Mouse (Mus musculus): ENCODE results near the gene Thbs2. TPM values are rescaled to one million over a fixed set of nuclear protein-coding genes. Genes with fewer than 3 reads are reported as not detected.

Gene Thbs2
- polyA plus RNA-seq, 1 experiment from 2014 or later = 54.1 TPM

GRCm38 (mm10) chr17:14693048-14693993 lies 714 bp downstream of the Thbs2 start:
- Histone ChIP-seq H3K4me1 (replicated peaks) (peaks cover 9% of the 10 kb centered on the region; the same call in 1 of the 2 replicates), H3K4me2 (replicated peaks) (peak overlapping the region; percentile 58), H3K4me3 (replicated peaks) (peak overlapping the region; percentile 40), H3K9me3 (no peaks in the 10 kb centered on the region), H3K36me3 (no peaks in the 10 kb centered on the region), H3K27ac (peak overlapping the region; percentile 77), H3K27me3 (replicated peaks) (no peaks in the 10 kb centered on the region), H3K9ac (peak overlapping the region; percentile 48)
- ATAC-seq = peak; percentile 20; the same call in 1 of the 2 replicates
- 16% methylated on average over 9 of the region's 9 CpGs for WGBS

GRCm38 (mm10) chr17:14691901-14692300 lies 2.1 kb downstream of the Thbs2 start:
- 39% methylated on average over 6 of the region's 6 CpGs for WGBS
- H3K4me3 ChIP-seq (replicated peaks) = peak overlapping the region; percentile 40
- H3K4me2 ChIP-seq (replicated peaks) = peak overlapping the region; percentile 58
- 0 out of 2 replicates have a peak overlapping the region, but pooled peaks have one; percentile 17 for H3K9ac ChIP-seq
- peaks cover 9% of the 10 kb centered on the region; the same call in 1 of the 2 replicates for H3K4me1 ChIP-seq (replicated peaks)
- no peaks in the 10 kb centered on the region for H3K9me3 ChIP-seq
- H3K36me3 ChIP-seq = no peaks in the 10 kb centered on the region
- peak overlapping the region; percentile 34 for H3K27ac ChIP-seq
- ATAC-seq = no peak
- no peaks in the 10 kb centered on the region for H3K27me3 ChIP-seq (replicated peaks)

GRCm38 (mm10) chr17:14691197-14691596 lies 2.8 kb downstream of the Thbs2 start:
- H3K9ac ChIP-seq = 0 out of 2 replicates have a peak overlapping the region, but pooled peaks have one; percentile 17
- 46% methylated on average over 4 of the region's 4 CpGs for WGBS
- peaks cover 9% of the 10 kb centered on the region; the same call in 1 of the 2 replicates for H3K4me1 ChIP-seq (replicated peaks)
- peak overlapping the region; percentile 40 for H3K4me3 ChIP-seq (replicated peaks)
- H3K36me3 ChIP-seq = no peaks in the 10 kb centered on the region
- H3K27me3 ChIP-seq (replicated peaks) = no peaks in the 10 kb centered on the region
- H3K9me3 ChIP-seq = no peaks in the 10 kb centered on the region
- ATAC-seq = no peak
- H3K4me2 ChIP-seq (replicated peaks) = peak overlapping the region; percentile 58
- peak overlapping the region; percentile 34 for H3K27ac ChIP-seq

GRCm38 (mm10) chr17:14682836-14683235 lies 11.2 kb downstream of the Thbs2 start:
- H3K36me3 ChIP-seq = 0 out of 2 replicates have a peak, but pooled peaks cover 5% of the 10 kb centered on the region
- no peak overlapping the region for H3K4me3 ChIP-seq (replicated peaks)
- H3K27ac ChIP-seq = no peak overlapping the region
- H3K4me2 ChIP-seq (replicated peaks) = no peak overlapping the region
- no peaks in the 10 kb centered on the region for H3K27me3 ChIP-seq (replicated peaks)
- no peaks in the 10 kb centered on the region for H3K9me3 ChIP-seq
- WGBS = 88% methylated on average over 7 of the region's 7 CpGs
- no peak for ATAC-seq
- no peak overlapping the region for H3K9ac ChIP-seq
- H3K4me1 ChIP-seq (replicated peaks) = no peaks in the 10 kb centered on the region

- H3K4me2 ChIP-seq (replicated peaks) = no peak overlapping the region
- H3K9ac ChIP-seq = no peak overlapping the region
- H3K4me3 ChIP-seq (replicated peaks) = no peak overlapping the region
- WGBS = 92% methylated on average over 12 of the region's 12 CpGs
- H3K27ac ChIP-seq = no peak overlapping the region
- H3K9me3 ChIP-seq = no peaks in the 10 kb centered on the region
- H3K36me3 ChIP-seq = 0 out of 2 replicates have a peak, but pooled peaks cover 5% of the 10 kb centered on the region
- H3K4me1 ChIP-seq (replicated peaks) = 0 out of 2 replicates have a peak, but pooled peaks cover 2% of the 10 kb centered on the region
- H3K27me3 ChIP-seq (replicated peaks) = no peaks in the 10 kb centered on the region
- ATAC-seq = no peak
Measured at GRCm38 (mm10) chr17:14681047-14681446, 13.0 kb downstream of the Thbs2 start.

- no peak overlapping the region for H3K9ac ChIP-seq
- 68% methylated on average over 8 of the region's 8 CpGs for WGBS
- H3K4me2 ChIP-seq (replicated peaks) = no peak overlapping the region
- no peak overlapping the region for H3K27ac ChIP-seq
- ATAC-seq = no peak
- H3K36me3 ChIP-seq = 0 out of 2 replicates have a peak, but pooled peaks cover 2% of the 10 kb centered on the region
- 0 out of 2 replicates have a peak, but pooled peaks cover 2% of the 10 kb centered on the region for H3K4me1 ChIP-seq (replicated peaks)
- H3K9me3 ChIP-seq = no peaks in the 10 kb centered on the region
- no peak overlapping the region for H3K4me3 ChIP-seq (replicated peaks)
- no peaks in the 10 kb centered on the region for H3K27me3 ChIP-seq (replicated peaks)
Measured at GRCm38 (mm10) chr17:14677198-14677597, 16.8 kb downstream of the Thbs2 start.

- no peaks in the 10 kb centered on the region for H3K9me3 ChIP-seq
- H3K4me2 ChIP-seq (replicated peaks) = no peak overlapping the region
- H3K27me3 ChIP-seq (replicated peaks) = no peaks in the 10 kb centered on the region
- 0 out of 2 replicates have a peak, but pooled peaks cover 2% of the 10 kb centered on the region for H3K4me1 ChIP-seq (replicated peaks)
- no peak overlapping the region for H3K27ac ChIP-seq
- no peak for ATAC-seq
- 61% methylated on average over 2 of the region's 2 CpGs for WGBS
- H3K4me3 ChIP-seq (replicated peaks) = no peak overlapping the region
- 0 out of 2 replicates have a peak, but pooled peaks cover 2% of the 10 kb centered on the region for H3K36me3 ChIP-seq
- no peak overlapping the region for H3K9ac ChIP-seq
Measured at GRCm38 (mm10) chr17:14675517-14675916, 18.5 kb downstream of the Thbs2 start.

GRCm38 (mm10) chr17:14672402-14672801 lies 21.6 kb downstream of the Thbs2 start:
- H3K9ac ChIP-seq = no peak overlapping the region
- H3K27ac ChIP-seq = no peak overlapping the region
- no peaks in the 10 kb centered on the region for H3K9me3 ChIP-seq
- no peaks in the 10 kb centered on the region for H3K27me3 ChIP-seq (replicated peaks)
- 0 out of 2 replicates have a peak, but pooled peaks cover 2% of the 10 kb centered on the region for H3K4me1 ChIP-seq (replicated peaks)
- no peak for ATAC-seq
- 55% methylated on average over 5 of the region's 5 CpGs for WGBS
- H3K4me3 ChIP-seq (replicated peaks) = no peak overlapping the region
- H3K4me2 ChIP-seq (replicated peaks) = no peak overlapping the region
- peaks cover 2% of the 10 kb centered on the region; the same call in 1 of the 2 replicates for H3K36me3 ChIP-seq

- H3K4me1 ChIP-seq (replicated peaks) = no peaks in the 10 kb centered on the region
- WGBS = 50% methylated on average over 4 of the region's 4 CpGs
- H3K9ac ChIP-seq = no peak overlapping the region
- no peak overlapping the region for H3K27ac ChIP-seq
- no peak overlapping the region for H3K4me2 ChIP-seq (replicated peaks)
- H3K27me3 ChIP-seq (replicated peaks) = no peaks in the 10 kb centered on the region
- H3K36me3 ChIP-seq = no peaks in the 10 kb centered on the region; the same call in 1 of the 2 replicates
- no peaks in the 10 kb centered on the region for H3K9me3 ChIP-seq
- H3K4me3 ChIP-seq (replicated peaks) = no peak overlapping the region
- ATAC-seq = no peak
Measured at GRCm38 (mm10) chr17:14667225-14667624, 26.8 kb downstream of the Thbs2 start.

GRCm38 (mm10) chr17:14666451-14666850 lies 27.6 kb downstream of the Thbs2 start:
- H3K4me2 ChIP-seq (replicated peaks) = no peak overlapping the region
- no peak overlapping the region for H3K4me3 ChIP-seq (replicated peaks)
- H3K9ac ChIP-seq = no peak overlapping the region
- ATAC-seq = no peak
- H3K27me3 ChIP-seq (replicated peaks) = no peaks in the 10 kb centered on the region
- no peak overlapping the region for H3K27ac ChIP-seq
- WGBS = 66% methylated on average over 2 of the region's 2 CpGs
- no peaks in the 10 kb centered on the region for H3K4me1 ChIP-seq (replicated peaks)
- H3K9me3 ChIP-seq = no peaks in the 10 kb centered on the region
- no peaks in the 10 kb centered on the region; the same call in 1 of the 2 replicates for H3K36me3 ChIP-seq

GRCm38 (mm10) chr17:14663366-14663765 lies 30.7 kb downstream of the Thbs2 start:
- no peaks in the 10 kb centered on the region for H3K36me3 ChIP-seq
- no peak overlapping the region for H3K4me2 ChIP-seq (replicated peaks)
- WGBS = 78% methylated on average over 5 of the region's 5 CpGs
- ATAC-seq = no peak
- no peaks in the 10 kb centered on the region for H3K27me3 ChIP-seq (replicated peaks)
- H3K4me3 ChIP-seq (replicated peaks) = no peak overlapping the region
- no peaks in the 10 kb centered on the region for H3K9me3 ChIP-seq
- H3K9ac ChIP-seq = no peak overlapping the region
- no peak overlapping the region for H3K27ac ChIP-seq
- no peaks in the 10 kb centered on the region for H3K4me1 ChIP-seq (replicated peaks)

- no peak overlapping the region for H3K4me2 ChIP-seq (replicated peaks)
- H3K27ac ChIP-seq = no peak overlapping the region
- H3K36me3 ChIP-seq = no peaks in the 10 kb centered on the region
- H3K4me1 ChIP-seq (replicated peaks) = no peaks in the 10 kb centered on the region
- H3K27me3 ChIP-seq (replicated peaks) = no peaks in the 10 kb centered on the region
- no peak overlapping the region for H3K9ac ChIP-seq
- no peak for ATAC-seq
- WGBS = 62% methylated on average over 6 of the region's 6 CpGs
- H3K9me3 ChIP-seq = no peaks in the 10 kb centered on the region
- no peak overlapping the region for H3K4me3 ChIP-seq (replicated peaks)
Measured at GRCm38 (mm10) chr17:14662409-14662808, 31.6 kb downstream of the Thbs2 start.
